Mouse (Mus musculus): ENCODE results near the gene Cyp2u1. TPM values are rescaled to one million over a fixed set of nuclear protein-coding genes. Genes with fewer than 3 reads are reported as not detected.

Gene Cyp2u1
- not detected in 2 replicates for polyA plus RNA-seq (2012; ENCODE audit: low replicate concordance)

DNA sequence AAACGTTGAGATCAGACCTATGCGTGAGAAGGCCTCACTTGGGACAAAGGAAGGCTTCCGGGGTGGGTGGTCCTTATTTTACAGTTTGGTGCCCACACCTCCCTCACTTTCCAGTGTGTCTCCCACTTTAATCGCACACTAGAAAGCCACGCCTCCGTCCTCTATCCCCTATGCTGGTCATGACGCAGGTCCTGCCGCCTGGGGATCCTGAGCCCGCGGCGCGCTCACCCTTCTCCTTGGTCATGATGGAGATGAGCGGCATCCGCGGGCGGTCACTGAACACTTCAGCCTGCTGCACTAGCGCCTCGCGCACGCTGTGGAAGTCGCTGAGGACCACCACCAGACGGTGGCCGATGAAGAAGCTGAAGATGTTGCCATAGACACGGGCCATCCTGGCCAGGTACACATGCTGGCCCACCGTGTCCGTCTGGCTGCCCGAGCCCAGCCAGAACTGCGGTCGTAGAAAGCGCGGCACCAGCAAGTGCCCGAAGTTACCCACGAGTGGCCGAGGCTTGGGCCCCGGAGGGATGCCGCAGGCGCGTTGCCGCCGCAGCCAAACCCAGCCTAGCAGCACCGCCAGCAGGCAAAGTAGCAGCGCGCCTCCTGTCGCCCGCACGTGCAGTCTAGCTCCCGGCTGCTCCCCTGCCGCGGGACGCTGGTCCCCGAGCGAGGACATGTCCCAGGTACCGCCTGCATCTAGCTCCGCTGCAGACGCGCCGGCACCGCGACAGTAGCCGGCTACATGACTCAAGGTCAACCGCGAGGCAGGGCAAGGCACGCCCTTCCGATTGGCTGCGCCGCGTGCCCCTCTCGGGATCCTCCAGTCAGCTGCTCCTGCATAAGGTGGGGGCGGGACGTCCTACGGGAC, at the start of gene Cyp2u1:
Gene Cyp2u1, minus strand, starts transcription at position 776 of the 868 bp plus-strand sequence.

DNA sequence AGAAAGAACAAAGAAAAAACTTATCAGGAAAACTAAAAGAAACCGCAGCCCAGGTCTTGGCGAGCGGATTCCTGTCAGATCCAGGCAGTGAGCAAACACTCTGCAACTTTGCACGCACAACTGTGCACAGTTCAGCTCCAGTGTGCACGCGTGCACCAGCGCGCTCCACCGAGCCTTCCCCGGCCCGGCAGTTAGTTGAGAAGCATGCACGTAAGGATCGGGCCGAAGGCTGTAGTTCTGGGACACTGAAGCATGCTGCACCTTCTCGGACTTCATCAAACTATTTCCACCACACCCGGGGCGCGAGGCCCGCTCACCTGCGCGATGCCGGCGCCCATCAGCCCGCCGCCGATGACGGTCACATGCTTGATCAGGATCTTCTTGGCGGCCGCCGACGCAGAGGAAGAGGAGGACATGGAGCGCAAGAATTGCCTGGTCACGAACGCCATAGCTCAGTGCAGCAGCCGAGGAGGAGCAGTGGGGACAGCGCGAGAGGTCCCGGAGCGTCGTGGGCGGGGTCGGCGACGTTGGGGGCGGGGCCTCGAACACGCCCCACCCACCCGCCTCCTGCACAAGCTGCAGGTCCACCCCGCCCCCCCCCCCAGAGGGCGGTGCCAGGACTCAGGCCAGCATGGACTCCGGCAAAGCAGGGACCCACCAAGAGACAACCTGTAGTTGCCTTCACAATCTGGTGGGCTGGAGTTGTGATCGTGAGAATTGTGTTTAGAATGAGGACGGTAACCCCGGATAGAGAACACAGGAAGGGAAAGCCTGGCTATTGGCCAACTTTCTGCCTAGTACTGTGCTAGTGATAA, 31.3 kb downstream of the Cyp2u1 start, which contains the start of gene Hadh:
Gene Hadh, minus strand, starts transcription at position 543 of the 815 bp plus-strand sequence.

Other genes starting within 250 kb of the Cyp2u1 start
- 1.1 and 7.5 TPM in 2 replicates for gene Lef1, start 192.8 kb downstream of the Cyp2u1 start, polyA plus RNA-seq (2012; ENCODE audit: low replicate concordance)
- gene Hadh, start 31.1 kb downstream of the Cyp2u1 start, polyA plus RNA-seq (2012; ENCODE audit: low replicate concordance): 3.3 and 5.8 TPM in 2 replicates
- not detected in 2 replicates for gene Sgms2, start 188.2 kb upstream of the Cyp2u1 start, polyA plus RNA-seq (2012; ENCODE audit: low replicate concordance)

All from leukemia stem cell, adult 10-12 weeks (primary cell).